Mouse (Mus musculus): ENCODE data around the gene Hddc3. TPM values are rescaled to one million over a fixed set of nuclear protein-coding genes. Genes with fewer than 3 reads are reported as not detected.

Hddc3 gene
- 25.9 and 33.4 TPM in 2 replicates for polyA plus RNA-seq (2012; rRNA removed; ENCODE audit: low replicate concordance)

GRCm38 (mm10) chr7:80342858-80343257 is at the start of gene Hddc3:
Gene Hddc3, plus strand, starts transcription at chr7:80343104.

GRCm38 (mm10) chr7:80294062-80294763 is 48.7 kb upstream of the Hddc3 start, which contains the start of gene Prc1:
Gene Prc1, plus strand, starts transcription at chr7:80294450.

GRCm38 (mm10) chr7:80324043-80324815 is 18.7 kb upstream of the Hddc3 start, which contains the start of gene Rccd1:
Gene Rccd1, minus strand, starts transcription at chr7:80324454.

GRCm38 (mm10) chr7:80340793-80341192 is 2.1 kb upstream of the Hddc3 start, which contains the start of gene Unc45a:
Gene Unc45a, minus strand, starts transcription at chr7:80341005.

GRCm38 (mm10) chr7:80371041-80371751 is 28.3 kb downstream of the Hddc3 start, which contains the start of gene Man2a2:
Gene Man2a2, minus strand, starts transcription at chr7:80371375.

GRCm38 (mm10) chr7:80387633-80388543 is 45.0 kb downstream of the Hddc3 start, which contains the start of gene Fes:
Gene Fes, minus strand, starts transcription at chr7:80387946.

Other genes starting within 250 kb of the Hddc3 start
- 92.3 and 157 TPM in 2 replicates for gene Idh2, start 227.7 kb upstream of the Hddc3 start, polyA plus RNA-seq (2012; rRNA removed; ENCODE audit: low replicate concordance)
- 31.2 and 41.9 TPM in 2 replicates for gene Sema4b, start 156.3 kb upstream of the Hddc3 start, polyA plus RNA-seq (2012; rRNA removed; ENCODE audit: low replicate concordance)
- gene Cib1, start 110.3 kb upstream of the Hddc3 start, polyA plus RNA-seq (2012; rRNA removed; ENCODE audit: low replicate concordance): 108 and 140 TPM in 2 replicates
- 2.9 and 3.6 TPM in 2 replicates for gene Gdpgp1, start 110.2 kb upstream of the Hddc3 start, polyA plus RNA-seq (2012; rRNA removed; ENCODE audit: low replicate concordance)
- 0.72 and 1.2 TPM in 2 replicates for gene Ttll13, start 96.7 kb upstream of the Hddc3 start, polyA plus RNA-seq (2012; rRNA removed; ENCODE audit: low replicate concordance)
- gene Ngrn, start 81.9 kb upstream of the Hddc3 start, polyA plus RNA-seq (2012; rRNA removed; ENCODE audit: low replicate concordance): 19.5 and 30.0 TPM in 2 replicates
- 9.9 and 11.9 TPM in 2 replicates for gene Vps33b, start 73.5 kb upstream of the Hddc3 start, polyA plus RNA-seq (2012; rRNA removed; ENCODE audit: low replicate concordance)
- 3.1 and 5.8 TPM in 2 replicates for gene Prc1, start 48.7 kb upstream of the Hddc3 start, polyA plus RNA-seq (2012; rRNA removed; ENCODE audit: low replicate concordance)
- gene Rccd1, start 18.6 kb upstream of the Hddc3 start, polyA plus RNA-seq (2012; rRNA removed; ENCODE audit: low replicate concordance): 9.8 and 12.6 TPM in 2 replicates
- gene Unc45a, start 2.1 kb upstream of the Hddc3 start, polyA plus RNA-seq (2012; rRNA removed; ENCODE audit: low replicate concordance): 54.4 and 99.0 TPM in 2 replicates
- gene Man2a2, start 28.3 kb downstream of the Hddc3 start, polyA plus RNA-seq (2012; rRNA removed; ENCODE audit: low replicate concordance): 196 and 199 TPM in 2 replicates
- gene Fes, start 44.8 kb downstream of the Hddc3 start, polyA plus RNA-seq (2012; rRNA removed; ENCODE audit: low replicate concordance): 38.4 and 41.8 TPM in 2 replicates
- 74.1 and 130 TPM in 2 replicates for gene Furin, start 62.3 kb downstream of the Hddc3 start, polyA plus RNA-seq (2012; rRNA removed; ENCODE audit: low replicate concordance)
- 0.54 and 1.4 TPM in 2 replicates for gene Blm, start 192.0 kb downstream of the Hddc3 start, polyA plus RNA-seq (2012; rRNA removed; ENCODE audit: low replicate concordance)

Measured in mammary gland, adult 2 months (tissue).